8 mouse cellular contexts compared by ENCODE assay signal in the genomic region with DNA sequence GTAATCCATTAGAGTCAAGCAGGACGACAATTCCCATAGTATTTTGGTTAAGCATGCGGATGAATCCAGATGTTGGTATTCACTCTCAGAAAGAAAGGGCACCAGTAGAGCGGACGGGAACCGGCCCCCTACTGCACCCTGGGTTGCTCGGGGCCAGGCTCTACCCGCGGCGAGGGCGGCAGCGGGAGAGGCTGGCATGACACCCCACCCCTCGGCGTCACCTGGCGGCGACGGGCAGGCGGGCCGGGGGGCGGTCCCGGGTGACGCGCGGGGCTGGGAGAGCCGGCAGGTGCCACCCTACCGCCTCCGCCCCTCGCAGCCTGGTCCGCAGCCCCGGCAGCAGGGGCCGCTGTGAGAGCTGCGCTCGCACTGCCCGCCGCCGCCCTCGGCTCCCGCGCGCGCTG. TPM values are rescaled to one million over a fixed set of nuclear protein-coding genes. Genes with fewer than 3 reads are reported as not detected.
DNase-seq lines count a peak whose midpoint lies in the region; ATAC-seq and TF ChIP-seq lines count a peak whose summit lies in the region.

A gene (plus strand): TSS at position 324 of the 404 bp plus-strand sequence.

- no peaks in the 10 kb centered on the region for H3K36me3 ChIP-seq in ES-Bruce4 (ENCODE audit: control insufficient read depth, insufficient read depth, low read length, poor library complexity, severe bottlenecking)
- no peaks in the 10 kb centered on the region for H3K36me3 ChIP-seq in forebrain, embryonic 14.5 days (ENCODE audit: control insufficient read depth, insufficient read depth, low read length)
- H3K36me3 ChIP-seq in thymus, adult 2 months (ENCODE audit: control insufficient read depth, insufficient read depth, low read length) = no peaks in the 10 kb centered on the region

- no peak for TF ChIP-seq EP300 in ES-Bruce4 (IDR thresholded peaks at IDR 0.05; ENCODE audit: insufficient read depth, low read depth, low read length)

- no peak for TF ChIP-seq CTCF in ES-Bruce4 (IDR thresholded peaks at IDR 0.05; ENCODE audit: low read depth, low read length)
- TF ChIP-seq CTCF in layer of hippocampus, adult 2 months (conservative IDR thresholded peaks at IDR 0.05) = peak; percentile 58
- TF ChIP-seq CTCF in lung, adult 2 months (IDR thresholded peaks at IDR 0.05; ENCODE audit: insufficient read depth, low read length) = no peak
- 0 out of 2 replicates have a peak, but pooled peaks have one; percentile 27 for TF ChIP-seq CTCF in olfactory bulb, adult 2 months (IDR thresholded peaks at IDR 0.05; ENCODE audit: insufficient read depth, low read depth, low read length)
- TF ChIP-seq CTCF in thymus, adult 2 months (IDR thresholded peaks at IDR 0.05; ENCODE audit: borderline replicate concordance, control insufficient read depth, extremely low read depth, insufficient read depth, low read length, poor library complexity) = peak; percentile 69; the same call in 1 of the 2 replicates

- H3K27me3 ChIP-seq in ES-Bruce4 (ENCODE audit: control insufficient read depth, insufficient read depth, low read length, poor library complexity, severe bottlenecking) = peaks cover 4% of the 10 kb centered on the region; the same call in 1 of the 2 replicates
- peaks cover 11% of the 10 kb centered on the region; the same call in 1 of the 2 replicates for H3K27me3 ChIP-seq in forebrain, embryonic 14.5 days (replicated peaks; ENCODE audit: control insufficient read depth, insufficient read depth, low read length)
- peaks cover 6% of the 10 kb centered on the region for H3K27me3 ChIP-seq in thymus, adult 2 months (ENCODE audit: control insufficient read depth, insufficient read depth, low read length)

- peak within 1 kb of the TSS; percentile 68 for H3K9ac ChIP-seq in ES-Bruce4 (ENCODE audit: low read depth, poor library complexity, severe bottlenecking)
- peak within 1 kb of the TSS; percentile 70 for H3K9ac ChIP-seq in forebrain, embryonic 14.5 days (ENCODE audit: low read length)

- under 1% methylated on average over 23 of the region's 40 CpGs for WGBS in forebrain, embryonic 14.5 days
- under 1% methylated on average over 37 of the region's 40 CpGs for WGBS in lung, adult 2 months
- WGBS in olfactory bulb, adult 2 months = under 1% methylated on average over 38 of the region's 40 CpGs
- WGBS in thymus, adult 2 months = under 1% methylated on average over 38 of the region's 40 CpGs

- intact Hi-C loops in heart, postnatal 36 days (cut with DNase I) = loop anchor here (1.0 to 2.0 kb wide), 2 partner anchors 102 to 117 kb away; a partner anchor contains a TSS

- no peak within 1 kb of the TSS for H3K27ac ChIP-seq in ES-Bruce4 (ENCODE audit: insufficient read depth, low read length)
- H3K27ac ChIP-seq in forebrain, embryonic 14.5 days (ENCODE audit: low read depth, low read length) = no peak within 1 kb of the TSS
- peak within 1 kb of the TSS; percentile 87 for H3K27ac ChIP-seq in layer of hippocampus, adult 2 months
- peak within 1 kb of the TSS; percentile 55 for H3K27ac ChIP-seq in olfactory bulb, adult 2 months (ENCODE audit: insufficient read depth, low read depth, low read length)
- H3K27ac ChIP-seq in thymus, adult 2 months (ENCODE audit: control insufficient read depth, insufficient read depth, low read length) = no peak within 1 kb of the TSS

- ATAC-seq in forebrain, embryonic 14.5 days = peak; percentile 95

- peaks cover 2% of the 10 kb centered on the region for H3K4me1 ChIP-seq in ES-Bruce4 (ENCODE audit: control insufficient read depth, insufficient read depth, low read length)
- H3K4me1 ChIP-seq in forebrain, embryonic 14.5 days (ENCODE audit: control insufficient read depth, insufficient read depth, low read length) = no peaks in the 10 kb centered on the region
- H3K4me1 ChIP-seq in lung, adult 2 months (ENCODE audit: control insufficient read depth, insufficient read depth, low read length) = 0 out of 2 replicates have a peak, but pooled peaks cover 3% of the 10 kb centered on the region
- H3K4me1 ChIP-seq in olfactory bulb, adult 2 months (ENCODE audit: control insufficient read depth, insufficient read depth, low read length) = no peaks in the 10 kb centered on the region
- peaks cover 11% of the 10 kb centered on the region for H3K4me1 ChIP-seq in thymus, adult 2 months (replicated peaks; ENCODE audit: control insufficient read depth, insufficient read depth, low read length)

- H3K4me2 ChIP-seq in forebrain, embryonic 14.5 days (ENCODE audit: low read length) = peak within 1 kb of the TSS; percentile 99

- no peaks in the 10 kb centered on the region for H3K9me3 ChIP-seq in ES-Bruce4 (replicated peaks; ENCODE audit: control insufficient read depth, insufficient read depth, low read length, poor library complexity, severe bottlenecking)
- H3K9me3 ChIP-seq in forebrain, embryonic 14.5 days (replicated peaks; ENCODE audit: control insufficient read depth, low read length) = no peaks in the 10 kb centered on the region

- TF ChIP-seq POLR2A in ES-Bruce4 (IDR thresholded peaks at IDR 0.05; ENCODE audit: insufficient read depth, low read length) = no peak
- 0 out of 2 replicates have a peak, but pooled peaks have one; percentile 12 for TF ChIP-seq POLR2A in lung, adult 2 months (IDR thresholded peaks at IDR 0.05; ENCODE audit: borderline replicate concordance, extremely low read depth, low read depth, low read length)
- peak; percentile 30; the same call in 1 of the 2 replicates for TF ChIP-seq POLR2A in olfactory bulb, adult 2 months (IDR thresholded peaks at IDR 0.05; ENCODE audit: insufficient read depth, low read depth, low read length)
- no peak for TF ChIP-seq POLR2A in thymus, adult 2 months (IDR thresholded peaks at IDR 0.05; ENCODE audit: control insufficient read depth, extremely low read depth, insufficient read depth, low read length, poor library complexity)

- peak within 1 kb of the TSS; percentile 94 for H3K4me3 ChIP-seq in ES-Bruce4 (ENCODE audit: low read depth, low read length)
- peak within 1 kb of the TSS; percentile 69 for H3K4me3 ChIP-seq in forebrain, embryonic 14.5 days (ENCODE audit: low read depth, low read length)
- peak within 1 kb of the TSS; percentile 61 for H3K4me3 ChIP-seq in layer of hippocampus, adult 2 months
- peak within 1 kb of the TSS; percentile 64 for H3K4me3 ChIP-seq in lung, adult 2 months (replicated peaks; ENCODE audit: extremely low read depth, low read depth, low read length)
- peak within 1 kb of the TSS; percentile 75 for H3K4me3 ChIP-seq in olfactory bulb, adult 2 months (ENCODE audit: insufficient read depth, low read depth, low read length)
- H3K4me3 ChIP-seq in thymus, adult 2 months (ENCODE audit: control insufficient read depth, insufficient read depth, low read length) = peak within 1 kb of the TSS; percentile 57

- DNase-seq in c-Kit-positive CD71-positive TER-119-positive erythroid progenitor cells, embryonic 14.5 days (ENCODE audit: low spot score) = peak; percentile 20
- DNase-seq in forebrain, embryonic 14.5 days (ENCODE audit: low spot score) = peak; percentile 62
- DNase-seq in heart, postnatal 36 days = peak; percentile 47 to 51
- peak; percentile 80 to 82 for DNase-seq in layer of hippocampus, adult 2 months (ENCODE audit: low spot score in 2 of 2)
- DNase-seq in lung, adult 2 months = peak; percentile 77
- DNase-seq in thymus, adult 2 months = peak; percentile 90

RNA-seq across cellular contexts. Expression of the gene that starts here (rescaled TPM):
- 11.8 and 13.8 TPM in 2 replicates for polyA plus RNA-seq in ES-Bruce4 (2011; ENCODE audit: insufficient read depth, insufficient read length, low read depth, missing spikeins)
- polyA plus RNA-seq in forebrain, embryonic 14.5 days (2014; fragmentation: Nextera tagmentation; extraction: Ambion mirVana) = 1.3 and 1.6 TPM in 2 replicates
- total RNA-seq in heart, postnatal 36 days (2021) = under 1 TPM; 0.14 to 0.33 TPM
- 1 to 10 TPM; 5.1 to 5.8 TPM for total RNA-seq in layer of hippocampus, adult 2 months (2021)
- polyA plus RNA-seq in lung, adult 2 months (2012; rRNA removed) = 1.1 and 4.8 TPM in 2 replicates
- polyA plus RNA-seq in olfactory bulb, adult 2 months (2012; ENCODE audit: insufficient read depth, insufficient read length, low replicate concordance, missing spikeins) = not detected in 2 replicates
- 0.87 and 1.2 TPM in 2 replicates for polyA plus RNA-seq in thymus, adult 2 months (2012; rRNA removed)

Comparison
In these comparisons a context has a peak if more than half of its experiments do, and no peak if none do; other contexts are left out.
1. RNA of the gene that starts here (total RNA-seq): 5.1 to 5.8 TPM in layer of hippocampus, adult 2 months; 0.14 to 0.33 TPM in heart, postnatal 36 days; every median in the first group is over 4 times any median in the second.
2. Peak in DNase-seq in heart, postnatal 36 days; RNA of the gene not detected or under 1 TPM.
3. H3K27ac ChIP-seq: peak in layer of hippocampus, adult 2 months (single experiment) and olfactory bulb, adult 2 months (single experiment); none in ES-Bruce4 (single experiment), forebrain, embryonic 14.5 days (single experiment) and thymus, adult 2 months (single experiment).
4. CTCF ChIP-seq: peak in layer of hippocampus, adult 2 months (single experiment), olfactory bulb, adult 2 months (single experiment) and thymus, adult 2 months (single experiment); none in ES-Bruce4 (single experiment) and lung, adult 2 months (single experiment).
5. POLR2A ChIP-seq: peak in lung, adult 2 months (single experiment) and olfactory bulb, adult 2 months (single experiment); none in ES-Bruce4 (single experiment) and thymus, adult 2 months (single experiment).
6. DNase-seq: peak in every context shown above with its lines; median percentile 90 in thymus, adult 2 months; 81 in layer of hippocampus, adult 2 months; 77 in lung, adult 2 months; 62 in forebrain, embryonic 14.5 days; 49 in heart, postnatal 36 days; 20 in c-Kit-positive CD71-positive TER-119-positive erythroid progenitor cells, embryonic 14.5 days.
7. Peak in every context shown above with its lines, with median percentiles within 50 percentile points of each other: H3K4me3 ChIP-seq.